Mouse (Mus musculus) limb, embryonic 14.5 days (tissue): ENCODE results near the gene Prr29. TPM values are rescaled to one million over a fixed set of nuclear protein-coding genes. Genes with fewer than 3 reads are reported as not detected.

Experiments used
- ATAC-seq: fragments of 200-750 bp; cut with Nextera tagmentation; 2 replicates; pipeline ENCODE4 v1.8.0; 2017; ENCODE audit warnings: low read depth, moderate number of reproducible peaks, moderate TSS enrichment; ENCODE audit not compliant: low FRiP score
- DNase-seq: peaks from one replicate; pipeline ENCODE4 v3.0.0-alpha.2; 2015; ENCODE audit warnings: low spot score
- H3K27ac ChIP-seq: fragments of 300-500 bp; sonication (generic); replicated peaks from 2 replicates; pipeline ENCODE4 v1.5.1; 2014; ENCODE audit warnings: low read depth, mild to moderate bottlenecking, low read length, moderate library complexity, mixed read lengths
- H3K27me3 ChIP-seq: fragments of 300-500 bp; sonication (generic); 2 replicates; pipeline ENCODE4 v1.6.1; 2014; ENCODE audit warnings: low read length, mixed read lengths; ENCODE audit not compliant: control insufficient read depth, insufficient read depth
- H3K36me3 ChIP-seq: fragments of 300-500 bp; sonication (generic); 2 replicates; pipeline ENCODE4 v1.6.1; 2014; ENCODE audit warnings: mild to moderate bottlenecking, low read length, moderate library complexity, mixed read lengths; ENCODE audit not compliant: control insufficient read depth, insufficient read depth
- H3K4me1 ChIP-seq: fragments of 300-500 bp; sonication (generic); 2 replicates; pipeline ENCODE4 v1.6.1; 2014; ENCODE audit warnings: antibody characterized with exemption, low read length, mixed read lengths; ENCODE audit not compliant: control insufficient read depth, insufficient read depth
- H3K4me2 ChIP-seq: fragments of 300-500 bp; sonication (generic); replicated peaks from 2 replicates; pipeline ENCODE4 v1.6.1; 2014; ENCODE audit warnings: low read depth, mild to moderate bottlenecking, low read length, moderate library complexity; ENCODE audit not compliant: severe bottlenecking
- H3K4me3 ChIP-seq: fragments of 300-500 bp; sonication (generic); replicated peaks from 2 replicates; pipeline ENCODE4 v1.5.1; 2014; ENCODE audit warnings: low read length
- H3K9ac ChIP-seq: fragments of 300-500 bp; sonication (generic); 2 replicates; pipeline ENCODE4 v1.6.1; 2014; ENCODE audit warnings: mild to moderate bottlenecking, low read depth, low read length, moderate library complexity; ENCODE audit not compliant: severe bottlenecking
- H3K9me3 ChIP-seq: fragments of 300-500 bp; sonication (generic); 2 replicates; pipeline ENCODE4 v1.6.1; 2016; ENCODE audit warnings: low read length; ENCODE audit not compliant: control insufficient read depth
- POLR2A ChIP-seq: fragments of 200-500 bp; IDR thresholded peaks from 2 replicates; pipeline ENCODE4 v1.8.0; 2012; ENCODE audit warnings: inconsistent platforms, mild to moderate bottlenecking, moderate library complexity, borderline replicate concordance; ENCODE audit not compliant: insufficient read depth, insufficient read length; ENCODE audit errors: extremely low read depth
- WGBS: fragments of 180-500 bp; shearing (Covaris S2); extraction: QIAGEN DNeasy Blood & Tissue Kit; methylation state at CpG from one replicate; pipeline ENCODE4 v1.1.7; 2014; 5-methylcytosine and 5-hydroxymethylcytosine counted together
- polyA plus RNA-seq, 2 experiments: library from polyadenylated mRNA; depleted of rRNA in 1 of 2; stranded (reverse) in 1 of 2; unstranded in 1 of 2; fragments of >200 nt; fragmentation: Nextera tagmentation in 1 of 2; extraction: Ambion mirVana in 1 of 2; gene quantifications; 2 replicates each; pipeline versions ENCODE4 v1.2.1 to v1.2.3; 2012 to 2014

Gene Prr29
- polyA plus RNA-seq, 2 experiments = 0.59 to 1.1 TPM

DNA sequence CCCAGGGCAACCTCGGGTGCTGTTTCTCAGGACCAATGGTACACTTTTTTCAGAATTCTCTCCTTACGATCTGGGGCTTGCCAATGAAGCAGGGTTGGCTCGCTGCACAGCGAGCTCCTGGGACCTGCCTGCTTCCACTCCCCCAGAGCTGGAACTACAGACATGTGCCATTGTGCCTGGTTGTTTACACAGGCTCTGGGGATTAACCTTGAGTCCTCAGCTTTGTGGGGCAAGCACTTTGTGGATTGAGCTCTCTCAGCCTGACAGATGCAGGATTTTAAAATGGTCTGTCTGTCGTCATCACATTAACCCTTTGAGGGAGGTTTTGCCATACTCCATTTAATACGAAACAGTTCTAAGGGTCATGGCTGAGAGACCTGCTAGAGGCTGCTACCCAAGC lies 20.4 kb upstream of the Prr29 start:
- Histone ChIP-seq H3K4me3 (no peak overlapping the region), H3K9ac (no peak overlapping the region), H3K27me3 (no peaks in the 10 kb centered on the region), H3K4me1 (no peaks in the 10 kb centered on the region), H3K27ac (no peak overlapping the region), H3K9me3 (no peaks in the 10 kb centered on the region), H3K36me3 (no peaks in the 10 kb centered on the region), H3K4me2 (no peak overlapping the region)
- no peak for TF ChIP-seq POLR2A
- 44% methylated on average over 6 of the region's 6 CpGs for WGBS
- DNase-seq (no peak), ATAC-seq (no peak)

DNA sequence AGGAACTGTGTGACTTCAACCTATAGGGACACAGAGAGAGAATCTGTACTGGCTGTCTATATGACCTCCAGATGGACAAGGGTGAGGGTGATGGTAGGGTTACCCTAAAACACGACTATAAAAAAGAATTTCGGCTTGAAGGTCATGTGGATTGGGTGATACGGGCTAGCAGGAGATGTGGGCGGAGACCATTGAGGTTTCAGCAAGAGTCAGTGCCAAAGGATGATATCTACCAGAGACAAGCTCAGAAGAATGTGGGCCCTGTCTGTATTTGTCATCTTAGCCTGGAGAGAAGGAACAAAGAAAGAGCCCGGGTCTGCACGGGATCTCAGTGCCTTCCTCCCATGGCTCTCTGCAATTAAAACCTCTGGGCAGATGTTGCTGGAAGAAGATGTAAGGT lies 15.5 kb upstream of the Prr29 start:
- no peak for DNase-seq
- Histone ChIP-seq H3K4me1 (no peaks in the 10 kb centered on the region), H3K4me2 (no peak overlapping the region), H3K4me3 (no peak overlapping the region), H3K9ac (no peak overlapping the region), H3K9me3 (no peaks in the 10 kb centered on the region), H3K27me3 (no peaks in the 10 kb centered on the region), H3K36me3 (no peaks in the 10 kb centered on the region), H3K27ac (no peak overlapping the region)
- TF ChIP-seq POLR2A = no peak
- 80% methylated on average over 6 of the region's 6 CpGs for WGBS
- ATAC-seq = no peak

DNA sequence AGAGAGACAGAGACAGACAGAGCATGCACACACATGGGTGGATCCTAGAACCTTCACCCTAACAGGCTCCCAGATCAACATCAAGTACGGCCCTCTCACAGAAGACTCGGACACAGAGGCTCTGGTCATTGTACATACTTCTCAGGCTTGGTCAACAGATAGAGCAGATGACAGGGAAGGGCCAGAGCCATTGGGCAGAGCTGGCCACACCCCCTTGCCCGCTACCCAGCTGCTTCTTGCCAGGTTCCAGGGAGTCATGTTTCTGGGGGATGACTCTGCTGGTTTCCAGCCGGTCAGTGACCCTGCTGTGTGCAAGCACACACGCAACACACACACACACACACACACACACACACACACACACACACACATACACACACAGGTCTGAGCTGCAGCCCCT lies 14.4 kb upstream of the Prr29 start:
- ATAC-seq (no peak), DNase-seq (no peak)
- no peak overlapping the region for H3K9ac ChIP-seq
- TF ChIP-seq POLR2A = no peak
- no peaks in the 10 kb centered on the region for H3K4me1 ChIP-seq
- no peaks in the 10 kb centered on the region for H3K27me3 ChIP-seq
- no peaks in the 10 kb centered on the region for H3K9me3 ChIP-seq
- H3K27ac ChIP-seq = no peak overlapping the region
- no peak overlapping the region for H3K4me2 ChIP-seq
- WGBS = 50% methylated on average over 4 of the region's 5 CpGs
- no peak overlapping the region for H3K4me3 ChIP-seq
- no peaks in the 10 kb centered on the region for H3K36me3 ChIP-seq

DNA sequence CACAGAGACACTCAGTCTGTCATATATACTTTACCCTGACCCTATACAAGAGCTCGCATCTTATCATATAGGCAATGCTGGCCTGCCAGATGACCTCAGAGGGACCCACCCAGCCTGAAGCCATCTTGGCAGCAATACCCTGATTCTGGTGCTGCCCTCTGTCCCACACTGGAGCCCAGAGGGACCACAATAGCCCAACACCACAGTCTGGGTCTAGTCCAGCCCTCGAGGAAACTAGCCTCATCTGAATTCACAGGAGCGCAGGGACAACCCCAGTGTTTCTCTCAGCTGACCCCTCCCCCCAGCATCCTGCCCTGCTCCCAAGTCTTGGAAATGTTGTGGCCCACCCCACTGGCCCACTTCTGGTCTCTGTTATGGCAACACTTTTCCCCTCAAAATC lies 14.0 kb upstream of the Prr29 start:
- 52% methylated on average over 3 of the region's 3 CpGs for whole genome bisulfite sequencing

DNA sequence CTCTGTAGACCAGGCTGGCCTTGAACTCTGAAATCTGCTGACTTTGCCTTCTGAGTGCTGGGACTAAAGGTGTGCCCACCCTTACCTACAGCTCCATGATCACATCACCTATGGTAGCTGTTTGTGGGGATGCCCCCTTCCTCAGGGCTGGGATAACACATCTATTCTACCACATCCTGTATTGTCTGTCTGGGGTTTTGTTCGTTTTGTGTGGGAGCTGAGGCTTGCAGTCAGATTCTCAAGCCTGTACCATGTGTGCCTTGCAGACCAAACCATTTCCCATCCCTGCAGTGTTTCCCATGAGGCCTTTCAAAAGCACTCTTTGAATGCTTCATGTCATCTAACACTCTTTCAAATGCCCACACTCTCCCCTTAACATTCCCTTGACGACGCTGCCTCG lies 13.3 kb upstream of the Prr29 start:
- Histone ChIP-seq H3K9ac (no peak overlapping the region), H3K9me3 (no peaks in the 10 kb centered on the region), H3K27ac (no peak overlapping the region), H3K4me1 (no peaks in the 10 kb centered on the region), H3K36me3 (no peaks in the 10 kb centered on the region), H3K27me3 (no peaks in the 10 kb centered on the region), H3K4me2 (no peak overlapping the region), H3K4me3 (no peak overlapping the region)
- 59% methylated on average over 4 of the region's 4 CpGs for WGBS
- ATAC-seq = no peak
- no peak for DNase-seq
- no peak for TF ChIP-seq POLR2A

More for the DNA sequence above, 14.0 kb upstream of the Prr29 start:
- no peaks in the 10 kb centered on the region for H3K9me3 ChIP-seq
- no peaks in the 10 kb centered on the region for H3K27me3 ChIP-seq
- no peak overlapping the region for H3K4me3 ChIP-seq
- no peaks in the 10 kb centered on the region for H3K36me3 ChIP-seq
- no peaks in the 10 kb centered on the region for H3K4me1 ChIP-seq
- H3K4me2 ChIP-seq = no peak overlapping the region
- no peak overlapping the region for H3K9ac ChIP-seq
- no peak overlapping the region for H3K27ac ChIP-seq
- DNase-seq (no peak), ATAC-seq (no peak)
- TF ChIP-seq POLR2A = no peak

DNA sequence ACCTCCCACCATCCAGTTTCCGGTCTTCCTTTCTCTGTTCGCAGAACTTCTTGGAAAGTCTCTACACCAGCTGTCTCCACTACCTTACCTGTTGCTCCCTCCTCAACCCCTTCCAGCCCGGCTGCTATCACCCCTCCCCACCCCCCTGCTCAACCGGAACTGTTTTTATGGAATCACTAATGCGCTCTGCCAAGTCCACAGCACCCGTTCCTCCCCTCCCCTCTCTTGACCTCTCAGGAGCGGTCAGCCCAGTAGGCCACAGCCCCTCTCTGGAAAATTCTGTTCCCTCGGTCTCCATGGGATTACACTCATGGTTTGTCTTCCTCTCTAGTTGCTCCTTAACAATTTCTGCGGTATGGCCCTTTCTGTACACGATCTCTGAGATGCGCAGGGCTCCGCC lies 12.1 kb upstream of the Prr29 start, which contains the start of gene Scn4a:
Gene Scn4a (minus strand): TSS at position 101 of the 400 bp plus-strand sequence.
- H3K27ac ChIP-seq = no peak within 1 kb of the TSS
- no peak within 1 kb of the TSS for H3K4me2 ChIP-seq
- H3K36me3 ChIP-seq = no peaks in the 10 kb centered on the region
- no peaks in the 10 kb centered on the region for H3K4me1 ChIP-seq
- H3K9me3 ChIP-seq = no peaks in the 10 kb centered on the region
- H3K4me3 ChIP-seq = no peak within 1 kb of the TSS
- DNase-seq (no peak), ATAC-seq (no peak)
- no peak within 1 kb of the TSS for H3K9ac ChIP-seq
- no peak for TF ChIP-seq POLR2A
- no peaks in the 10 kb centered on the region for H3K27me3 ChIP-seq
- 84% methylated on average over 12 of the region's 12 CpGs for WGBS
